ENCODE assay signal across 11 mouse cellular contexts in the genomic region with DNA sequence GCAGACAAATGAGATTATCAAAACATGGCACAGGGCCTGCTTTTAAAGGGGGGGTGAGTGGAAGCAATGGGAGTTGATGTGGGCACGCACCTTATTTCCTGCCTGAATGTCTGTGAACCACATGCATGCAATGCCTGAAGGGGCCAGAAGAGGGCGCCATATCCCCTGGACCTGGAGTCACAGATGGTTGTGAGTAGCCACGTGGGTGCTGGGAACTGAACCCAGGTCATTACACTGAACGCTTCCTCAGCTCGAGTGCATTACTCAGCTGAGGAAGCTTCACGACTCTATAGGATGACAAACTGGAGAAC. TPM values are rescaled to one million over a fixed set of nuclear protein-coding genes. Genes with fewer than 3 reads are reported as not detected.
DNase-seq lines count a peak whose midpoint lies in the region; ATAC-seq and TF ChIP-seq lines count a peak whose summit lies in the region.
"Had no signal": no experiment of that assay in that cellular context is flagged by ENCODE, and none has a peak within 500 bp of the region (broad histone marks: within the 10 kb centered on the region; RNA-seq: fewer than 3 reads in every experiment).

No protein-coding gene starts in this region.

- peak; percentile 55 for TF ChIP-seq CTCF in gastrocnemius, adult 2 months (IDR thresholded peaks at IDR 0.05)
- TF ChIP-seq CTCF in midbrain, postnatal 0 days (IDR thresholded peaks at IDR 0.05), result peak; percentile 64
- TF ChIP-seq CTCF in small intestine, adult 2 months (IDR thresholded peaks at IDR 0.05; ENCODE audit: extremely low read depth, insufficient read length, insufficient replicate concordance, low read depth, low read length), result peak; percentile 59; the same call in 1 of the 2 replicates

- DNase-seq in gastrocnemius, adult 2 months, result no peak
- no peak for DNase-seq in gastrocnemius, postnatal 10 days
- no peak for DNase-seq in midbrain, postnatal 0 days (ENCODE audit: low spot score)
- no peak for DNase-seq in midbrain, embryonic 11.5 days (ENCODE audit: low spot score, missing footprints)
- no peak for DNase-seq in ovary, postnatal 10 days (ENCODE audit: low spot score)
- no peak for DNase-seq in embryo, embryonic 10 days (ENCODE audit: low spot score)
- DNase-seq in right cerebral cortex, postnatal 14 days, result no peak
- DNase-seq: cerebellum, adult 8-10 months had no signal

- WGBS in midbrain, postnatal 0 days, result 83% methylated on average over 6 of the region's 6 CpGs
- 85% methylated on average over 6 of the region's 6 CpGs for WGBS in midbrain, embryonic 11.5 days
- WGBS in small intestine, adult 2 months, result 89% methylated on average over 6 of the region's 6 CpGs

- no peak for ATAC-seq in midbrain, postnatal 0 days (ENCODE audit: low FRiP score)
- ATAC-seq in midbrain, embryonic 11.5 days (ENCODE audit: low FRiP score), result no peak

- no peak overlapping the region for H3K9ac ChIP-seq in midbrain, postnatal 0 days (replicated peaks; ENCODE audit: low read length, poor library complexity, severe bottlenecking)
- H3K9ac ChIP-seq in midbrain, embryonic 11.5 days (ENCODE audit: low read length), result no peak overlapping the region
- H3K9ac ChIP-seq: forebrain, embryonic 12.5 days; stomach, embryonic 15.5 days had no signal

- H3K4me1 ChIP-seq in midbrain, postnatal 0 days (ENCODE audit: insufficient read depth, low read length), result peaks cover 5% of the 10 kb centered on the region
- H3K4me1 ChIP-seq in midbrain, embryonic 11.5 days (ENCODE audit: control insufficient read depth, insufficient read depth, low read length), result no peaks in the 10 kb centered on the region
- peaks cover 4% of the 10 kb centered on the region for H3K4me1 ChIP-seq in small intestine, adult 2 months (ENCODE audit: control insufficient read depth, insufficient read depth, insufficient read length, low read length)

- TF ChIP-seq POLR2A in small intestine, adult 2 months (IDR thresholded peaks at IDR 0.05; ENCODE audit: low read depth, low read length), result no peak

- H3K9me3 ChIP-seq in midbrain, postnatal 0 days (ENCODE audit: low read length), result no peaks in the 10 kb centered on the region
- H3K9me3 ChIP-seq in midbrain, embryonic 11.5 days (ENCODE audit: control insufficient read depth, low read length), result no peaks in the 10 kb centered on the region
- H3K9me3 ChIP-seq: forebrain, embryonic 12.5 days; stomach, embryonic 15.5 days had no signal

- intact Hi-C loops in gastrocnemius, adult 2 months (cut with DNase I), result loop anchor here (5.0 kb wide), 1 partner anchor 40 kb away; no protein-coding TSS in a partner anchor

- no peaks in the 10 kb centered on the region for H3K27me3 ChIP-seq in midbrain, postnatal 0 days (ENCODE audit: insufficient read depth, low read length)
- H3K27me3 ChIP-seq in midbrain, embryonic 11.5 days (ENCODE audit: control insufficient read depth, insufficient read depth, low read length), result no peaks in the 10 kb centered on the region
- no peaks in the 10 kb centered on the region for H3K27me3 ChIP-seq in small intestine, adult 2 months (ENCODE audit: control insufficient read depth, insufficient read depth, low read length)
- H3K27me3 ChIP-seq: stomach, embryonic 15.5 days had no signal

- H3K27ac ChIP-seq in gastrocnemius, adult 2 months, result no peak overlapping the region
- H3K27ac ChIP-seq in midbrain, postnatal 0 days (ENCODE audit: low read depth, low read length), result no peak overlapping the region
- H3K27ac ChIP-seq in midbrain, embryonic 11.5 days (ENCODE audit: low read depth, low read length), result no peak overlapping the region
- no peak overlapping the region for H3K27ac ChIP-seq in small intestine, adult 2 months (ENCODE audit: insufficient read depth, low read depth, low read length)
- H3K27ac ChIP-seq: forebrain, embryonic 12.5 days; stomach, embryonic 15.5 days had no signal

- no peak overlapping the region for H3K4me3 ChIP-seq in gastrocnemius, adult 2 months
- H3K4me3 ChIP-seq in midbrain, postnatal 0 days (ENCODE audit: low read depth, low read length), result no peak overlapping the region
- H3K4me3 ChIP-seq in midbrain, embryonic 11.5 days (ENCODE audit: low read depth, low read length), result no peak overlapping the region
- H3K4me3 ChIP-seq in small intestine, adult 2 months (ENCODE audit: low read depth, low read length), result no peak overlapping the region
- H3K4me3 ChIP-seq: forebrain, embryonic 12.5 days; stomach, embryonic 15.5 days had no signal

- H3K36me3 ChIP-seq in midbrain, postnatal 0 days (ENCODE audit: insufficient read depth, low read length), result no peaks in the 10 kb centered on the region
- H3K36me3 ChIP-seq in midbrain, embryonic 11.5 days (ENCODE audit: control insufficient read depth, insufficient read depth, low read length), result no peaks in the 10 kb centered on the region
- H3K36me3 ChIP-seq in small intestine, adult 2 months (ENCODE audit: control insufficient read depth, insufficient read depth, low read length), result no peaks in the 10 kb centered on the region
- H3K36me3 ChIP-seq: forebrain, embryonic 12.5 days; stomach, embryonic 15.5 days had no signal

- H3K4me2 ChIP-seq in midbrain, postnatal 0 days (ENCODE audit: low read depth, low read length, poor library complexity, severe bottlenecking), result no peak overlapping the region
- no peak overlapping the region for H3K4me2 ChIP-seq in midbrain, embryonic 11.5 days
- H3K4me2 ChIP-seq: forebrain, embryonic 12.5 days; stomach, embryonic 15.5 days had no signal

RNA-seq across cellular contexts. Expression of gene Fry, which starts 1.6 kb away (rescaled TPM):
- total RNA-seq in gastrocnemius, adult 2 months (2021), result 10 to 100 TPM; 73.5 to 85.7 TPM
- 10 to 100 TPM; 77.1 to 89.4 TPM for total RNA-seq in gastrocnemius, postnatal 10 days (2021)
- 129 and 178 TPM in 2 replicates for total RNA-seq in midbrain, postnatal 0 days (2014; rRNA removed)
- 54.3 and 62.6 TPM in 2 replicates for polyA plus RNA-seq in midbrain, postnatal 0 days (2015; fragmentation: Nextera tagmentation; extraction: Ambion mirVana)
- polyA plus RNA-seq in midbrain, embryonic 11.5 days (2014; fragmentation: Nextera tagmentation; extraction: Ambion mirVana), result 8.8 and 9.1 TPM in 2 replicates
- polyA plus RNA-seq in small intestine, adult 2 months (2012; rRNA removed), result 3.5 and 5.6 TPM in 2 replicates
